8 mouse cellular contexts compared by ENCODE assay signal in the genomic region with DNA sequence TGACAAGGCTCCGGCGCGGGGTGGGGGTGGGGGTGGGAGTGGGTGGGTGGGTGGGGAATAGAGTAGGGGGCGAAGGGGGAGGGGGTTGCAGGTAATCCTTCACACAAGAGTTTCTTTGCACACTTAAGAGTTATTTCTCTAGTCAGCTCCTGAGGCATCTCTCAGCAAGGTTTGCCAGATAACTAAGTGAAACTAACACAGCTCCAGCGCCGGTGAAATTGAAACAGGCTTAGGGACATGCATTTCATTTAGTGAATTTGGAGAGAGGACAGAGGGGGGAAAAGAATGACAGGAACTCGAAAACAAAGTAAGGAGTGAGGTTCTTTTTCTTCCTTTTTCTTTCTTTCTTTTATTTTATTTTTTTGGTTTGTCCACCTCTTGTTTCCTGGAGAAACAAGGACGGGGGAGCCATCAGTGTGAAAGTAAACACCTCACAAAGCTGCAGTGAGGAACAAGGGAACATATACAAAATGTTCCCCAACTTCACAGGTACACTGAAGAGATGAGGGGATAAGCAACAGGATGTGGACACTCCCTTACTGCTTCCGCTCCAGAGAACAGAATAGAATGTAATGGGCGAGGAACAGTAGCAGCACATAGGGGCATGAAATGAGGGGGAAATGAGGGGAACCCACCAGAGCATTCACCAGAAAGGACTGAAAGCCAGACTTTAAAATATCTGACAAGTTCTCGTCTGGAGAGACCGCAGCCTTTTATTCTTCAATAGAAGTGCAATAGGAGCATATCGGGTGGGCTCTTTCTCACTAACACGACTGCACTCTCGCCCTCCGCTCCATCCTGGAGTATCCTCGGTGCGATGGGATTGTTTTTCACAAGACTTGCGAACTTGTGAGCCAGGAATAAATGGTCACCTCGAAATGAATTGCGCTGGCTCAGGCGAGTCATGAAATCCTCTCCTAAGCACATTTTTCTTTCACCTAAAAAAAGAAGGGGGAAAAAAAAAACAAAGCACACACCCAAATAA. TPM values are rescaled to one million over a fixed set of nuclear protein-coding genes. Genes with fewer than 3 reads are reported as not detected.
A peak's percentile ranks its signal among the peaks of the same experiment; 100 is the strongest.
DNase-seq lines count a peak whose midpoint lies in the region; ATAC-seq and TF ChIP-seq lines count a peak whose summit lies in the region.

No protein-coding gene starts in this region.

- TF ChIP-seq CTCF in thymus, adult 2 months (IDR thresholded peaks at IDR 0.05; ENCODE audit: borderline replicate concordance, control insufficient read depth, extremely low read depth, insufficient read depth, low read length, poor library complexity), result no peak

- peak; percentile 41 for DNase-seq in urinary bladder, postnatal 14 days (ENCODE audit: low spot score)
- no peak for DNase-seq in urinary bladder, postnatal 25 days (ENCODE audit: low spot score)
- no peak for DNase-seq in forebrain, embryonic 10.5 days (ENCODE audit: extremely low spot score, low spot score)
- no peak for DNase-seq in intestine, embryonic 14.5 days (ENCODE audit: low spot score)
- DNase-seq in lung, postnatal 36 days, result peak; percentile 80
- DNase-seq in thymus, adult 2 months, result peak; percentile 58
- DNase-seq in right cerebral cortex, postnatal 10 days (ENCODE audit: low spot score in 2 of 2), result no peak
- DNase-seq in layer of hippocampus, postnatal 14 days (ENCODE audit: low spot score in 2 of 2), result no peak

- H3K4me3 ChIP-seq in forebrain, embryonic 10.5 days, result peak overlapping the region; percentile 69
- peak overlapping the region; percentile 92 for H3K4me3 ChIP-seq in intestine, embryonic 14.5 days (ENCODE audit: low read depth, low read length)
- H3K4me3 ChIP-seq in thymus, adult 2 months (ENCODE audit: control insufficient read depth, insufficient read depth, low read length), result peak overlapping the region; percentile 58

- no peak for TF ChIP-seq POLR2A in thymus, adult 2 months (IDR thresholded peaks at IDR 0.05; ENCODE audit: control insufficient read depth, extremely low read depth, insufficient read depth, low read length, poor library complexity)

- H3K4me2 ChIP-seq in intestine, embryonic 14.5 days (ENCODE audit: low read length), result peak overlapping the region; percentile 89

- H3K4me1 ChIP-seq in forebrain, embryonic 10.5 days, result peaks cover 60% of the 10 kb centered on the region
- H3K4me1 ChIP-seq in intestine, embryonic 14.5 days (replicated peaks; ENCODE audit: control insufficient read depth, insufficient read depth, low read length), result peaks cover 50% of the 10 kb centered on the region
- H3K4me1 ChIP-seq in thymus, adult 2 months (replicated peaks; ENCODE audit: control insufficient read depth, insufficient read depth, low read length), result peaks cover 40% of the 10 kb centered on the region

- WGBS in forebrain, embryonic 10.5 days, result 12% methylated on average over 22 of the region's 22 CpGs
- 6% methylated on average over 22 of the region's 22 CpGs for WGBS in intestine, embryonic 14.5 days
- WGBS in thymus, adult 2 months, result under 1% methylated on average over 22 of the region's 22 CpGs

- peak overlapping the region; percentile 91 for H3K9ac ChIP-seq in intestine, embryonic 14.5 days (ENCODE audit: low read length)

- H3K27me3 ChIP-seq in forebrain, embryonic 10.5 days (ENCODE audit: poor library complexity, severe bottlenecking), result no peaks in the 10 kb centered on the region
- H3K27me3 ChIP-seq in intestine, embryonic 14.5 days (replicated peaks; ENCODE audit: control insufficient read depth, insufficient read depth, low read length), result no peaks in the 10 kb centered on the region
- H3K27me3 ChIP-seq in thymus, adult 2 months (ENCODE audit: control insufficient read depth, insufficient read depth, low read length), result no peaks in the 10 kb centered on the region

- H3K9me3 ChIP-seq in forebrain, embryonic 10.5 days, result no peaks in the 10 kb centered on the region
- H3K9me3 ChIP-seq in intestine, embryonic 14.5 days (ENCODE audit: control insufficient read depth, low read length), result no peaks in the 10 kb centered on the region

- ATAC-seq in intestine, embryonic 14.5 days (replicated peaks; ENCODE audit: low FRiP score, low TSS enrichment, low read depth), result no peak

- H3K27ac ChIP-seq in forebrain, embryonic 10.5 days, result peak overlapping the region; percentile 88
- H3K27ac ChIP-seq in intestine, embryonic 14.5 days (ENCODE audit: low read depth), result peak overlapping the region; percentile 97
- peak overlapping the region; percentile 98 for H3K27ac ChIP-seq in thymus, adult 2 months (ENCODE audit: control insufficient read depth, insufficient read depth, low read length)

- H3K36me3 ChIP-seq in forebrain, embryonic 10.5 days (replicated peaks), result peaks cover 25% of the 10 kb centered on the region
- H3K36me3 ChIP-seq in intestine, embryonic 14.5 days (ENCODE audit: control insufficient read depth, insufficient read depth, low read length), result peaks cover 29% of the 10 kb centered on the region
- H3K36me3 ChIP-seq in thymus, adult 2 months (ENCODE audit: control insufficient read depth, insufficient read depth, low read length), result peaks cover 26% of the 10 kb centered on the region

RNA-seq across cellular contexts. Expression of gene Txnip, which starts 0.8 kb away (rescaled TPM):
- 26.8 and 27.9 TPM in 2 replicates for polyA plus RNA-seq in forebrain, embryonic 10.5 days (2016; fragmentation: Nextera tagmentation; extraction: Ambion mirVana)
- polyA plus RNA-seq in intestine, embryonic 14.5 days (2014; fragmentation: Nextera tagmentation; extraction: Ambion mirVana), result 149 and 154 TPM in 2 replicates
- polyA plus RNA-seq in thymus, adult 2 months (2012; rRNA removed), result 587 and 719 TPM in 2 replicates
- total RNA-seq in layer of hippocampus, postnatal 14 days (2021), result 10 to 100 TPM; 48.3 to 49.8 TPM

RNA-seq across cellular contexts. Expression of gene Gm16253, which starts 19.8 kb away (rescaled TPM):
- polyA plus RNA-seq in forebrain, embryonic 10.5 days (2016; fragmentation: Nextera tagmentation; extraction: Ambion mirVana), result 0.66 and 1.6 TPM in 2 replicates
- 0.37 and 1.6 TPM in 2 replicates for polyA plus RNA-seq in intestine, embryonic 14.5 days (2014; fragmentation: Nextera tagmentation; extraction: Ambion mirVana)
- polyA plus RNA-seq in thymus, adult 2 months (2012; rRNA removed), result not detected in 2 replicates
- not detected for total RNA-seq in layer of hippocampus, postnatal 14 days (2021)

RNA-seq across cellular contexts. Expression of gene Hfe2, which starts 32.0 kb away (rescaled TPM):
- 1.6 and 1.8 TPM in 2 replicates for polyA plus RNA-seq in forebrain, embryonic 10.5 days (2016; fragmentation: Nextera tagmentation; extraction: Ambion mirVana)
- polyA plus RNA-seq in intestine, embryonic 14.5 days (2014; fragmentation: Nextera tagmentation; extraction: Ambion mirVana), result 0.11 and 0.28 TPM in 2 replicates
- 1.3 and 10.4 TPM in 2 replicates for polyA plus RNA-seq in thymus, adult 2 months (2012; rRNA removed)
- under 1 TPM in 1 of 2 experiments, not detected in 1; 0.16 TPM for total RNA-seq in layer of hippocampus, postnatal 14 days (2021)

RNA-seq across cellular contexts. Expression of gene Polr3gl, which starts 37.0 kb away (rescaled TPM):
- 23.8 and 27.3 TPM in 2 replicates for polyA plus RNA-seq in forebrain, embryonic 10.5 days (2016; fragmentation: Nextera tagmentation; extraction: Ambion mirVana)
- polyA plus RNA-seq in intestine, embryonic 14.5 days (2014; fragmentation: Nextera tagmentation; extraction: Ambion mirVana), result 13.6 and 17.4 TPM in 2 replicates
- polyA plus RNA-seq in thymus, adult 2 months (2012; rRNA removed), result 17.8 and 18.2 TPM in 2 replicates
- 10 to 100 TPM; 26.7 to 29.7 TPM for total RNA-seq in layer of hippocampus, postnatal 14 days (2021)

RNA-seq across cellular contexts. Expression of gene Ankrd34a, which starts 39.5 kb away (rescaled TPM):
- polyA plus RNA-seq in forebrain, embryonic 10.5 days (2016; fragmentation: Nextera tagmentation; extraction: Ambion mirVana), result 1.2 TPM in 2 replicates
- polyA plus RNA-seq in intestine, embryonic 14.5 days (2014; fragmentation: Nextera tagmentation; extraction: Ambion mirVana), result 2.3 and 2.8 TPM in 2 replicates
- 0.18 and 0.49 TPM in 2 replicates for polyA plus RNA-seq in thymus, adult 2 months (2012; rRNA removed)
- 10 to 100 TPM; 45.9 to 51.8 TPM for total RNA-seq in layer of hippocampus, postnatal 14 days (2021)

Comparison
In these comparisons a context has a peak if more than half of its experiments do, and no peak if none do; other contexts are left out.
1. DNase-seq: peak in urinary bladder, postnatal 14 days (single experiment), lung, postnatal 36 days (single experiment) and thymus, adult 2 months (single experiment); none in urinary bladder, postnatal 25 days (single experiment), forebrain, embryonic 10.5 days (single experiment), intestine, embryonic 14.5 days (single experiment), right cerebral cortex, postnatal 10 days (0 of 2) and layer of hippocampus, postnatal 14 days (0 of 2).
2. Peak in every context shown above with its lines, with median percentiles within 50 percentile points of each other: H3K27ac ChIP-seq and H3K4me3 ChIP-seq.